In genomic region chr3:143161993-143162392, GRCm38 (mm10) we compare ENCODE assay signal across 18 mouse cellular contexts.
"Had no signal": no experiment of that assay in that cellular context is flagged by ENCODE, and none has a peak within 500 bp of the region (broad histone marks: within the 10 kb centered on the region; RNA-seq: fewer than 3 reads in every experiment).

No protein-coding gene starts in this region.

- DNase-seq: lung, adult 18-20 months; lung, embryonic 14.5 days; lung, postnatal 10 days; lung, postnatal 4 days; midbrain, embryonic 14.5 days; retina, postnatal 1 day; right cerebral cortex, adult 18-20 months; right cerebral cortex, postnatal 25 days; right cerebral cortex, postnatal 4 days; spleen, adult 18-20 months; thymus, adult 18-20 months; thymus, postnatal 14 days; thymus, postnatal 36 days had no signal

- H3K4me1 ChIP-seq: neural tube, embryonic 13.5 days had no signal

- H3K9me3 ChIP-seq: midbrain, embryonic 10.5 days; midbrain, embryonic 12.5 days; neural tube, embryonic 13.5 days; neural tube, embryonic 15.5 days had no signal

- H3K27ac ChIP-seq: midbrain, embryonic 10.5 days; midbrain, embryonic 12.5 days; neural tube, embryonic 13.5 days; neural tube, embryonic 15.5 days had no signal

- H3K36me3 ChIP-seq: midbrain, embryonic 10.5 days; midbrain, embryonic 12.5 days; neural tube, embryonic 13.5 days; neural tube, embryonic 15.5 days had no signal

- H3K4me3 ChIP-seq: midbrain, embryonic 10.5 days; midbrain, embryonic 12.5 days; myocyte; neural tube, embryonic 13.5 days; neural tube, embryonic 15.5 days had no signal

- H3K27me3 ChIP-seq: midbrain, embryonic 12.5 days; neural tube, embryonic 13.5 days; neural tube, embryonic 15.5 days had no signal

- H3K9ac ChIP-seq: lung, embryonic 14.5 days; midbrain, embryonic 12.5 days; neural tube, embryonic 13.5 days; neural tube, embryonic 15.5 days had no signal

- H3K4me2 ChIP-seq: lung, embryonic 14.5 days; midbrain, embryonic 12.5 days; neural tube, embryonic 13.5 days; neural tube, embryonic 15.5 days had no signal
